Mouse (Mus musculus) cerebellum, adult 9-11 months (tissue): ENCODE measurements around the gene Rnf166.

ENCODE experiments used
- DNase-seq: peaks from one replicate; pipeline ENCODE4 v3.0.0; 2022

Rnf166 gene

DNA sequence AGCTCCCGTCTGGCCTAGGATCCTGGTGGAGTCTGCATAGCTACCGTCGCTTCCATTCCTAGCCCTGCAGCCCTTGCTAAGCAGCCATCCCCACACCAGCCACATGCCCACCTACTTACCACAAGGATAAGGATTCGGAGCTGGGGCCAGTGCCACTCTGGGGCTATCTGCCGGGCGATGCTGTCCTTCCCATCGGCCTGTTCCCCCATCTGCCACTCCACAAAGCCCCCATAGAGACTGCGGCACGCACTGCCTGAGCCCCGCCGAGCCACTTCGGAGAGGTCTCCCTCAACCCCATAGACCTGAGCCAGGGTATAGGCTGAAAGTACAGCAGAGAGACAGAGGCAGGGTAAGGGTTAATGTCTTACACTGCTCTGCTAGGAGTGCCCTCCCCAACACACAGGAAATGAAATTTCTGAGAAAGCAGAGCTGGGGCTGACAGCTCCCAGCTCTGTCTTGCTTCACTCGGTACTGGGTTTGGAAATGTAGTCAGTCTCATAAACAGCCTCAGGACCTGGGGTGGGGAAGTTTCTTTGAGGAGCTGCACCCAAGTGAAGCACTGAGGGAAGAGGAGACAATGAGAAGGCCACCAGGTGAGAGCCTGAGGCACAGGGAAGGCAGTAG lies 38.0 kb downstream of the Rnf166 start:
- DNase-seq, result no peak

GRCm38 (mm10) chr8:122436586-122437125 lies 39.2 kb downstream of the Rnf166 start:
- no peak for DNase-seq

- DNase-seq, result no peak
Observed at GRCm38 (mm10) chr8:122436146-122436545, 39.7 kb downstream of the Rnf166 start.

GRCm38 (mm10) chr8:122435375-122435774 lies 40.5 kb downstream of the Rnf166 start:
- DNase-seq, result no peak

- no peak for DNase-seq
Observed at GRCm38 (mm10) chr8:122433269-122433905, 42.5 kb downstream of the Rnf166 start.

DNA sequence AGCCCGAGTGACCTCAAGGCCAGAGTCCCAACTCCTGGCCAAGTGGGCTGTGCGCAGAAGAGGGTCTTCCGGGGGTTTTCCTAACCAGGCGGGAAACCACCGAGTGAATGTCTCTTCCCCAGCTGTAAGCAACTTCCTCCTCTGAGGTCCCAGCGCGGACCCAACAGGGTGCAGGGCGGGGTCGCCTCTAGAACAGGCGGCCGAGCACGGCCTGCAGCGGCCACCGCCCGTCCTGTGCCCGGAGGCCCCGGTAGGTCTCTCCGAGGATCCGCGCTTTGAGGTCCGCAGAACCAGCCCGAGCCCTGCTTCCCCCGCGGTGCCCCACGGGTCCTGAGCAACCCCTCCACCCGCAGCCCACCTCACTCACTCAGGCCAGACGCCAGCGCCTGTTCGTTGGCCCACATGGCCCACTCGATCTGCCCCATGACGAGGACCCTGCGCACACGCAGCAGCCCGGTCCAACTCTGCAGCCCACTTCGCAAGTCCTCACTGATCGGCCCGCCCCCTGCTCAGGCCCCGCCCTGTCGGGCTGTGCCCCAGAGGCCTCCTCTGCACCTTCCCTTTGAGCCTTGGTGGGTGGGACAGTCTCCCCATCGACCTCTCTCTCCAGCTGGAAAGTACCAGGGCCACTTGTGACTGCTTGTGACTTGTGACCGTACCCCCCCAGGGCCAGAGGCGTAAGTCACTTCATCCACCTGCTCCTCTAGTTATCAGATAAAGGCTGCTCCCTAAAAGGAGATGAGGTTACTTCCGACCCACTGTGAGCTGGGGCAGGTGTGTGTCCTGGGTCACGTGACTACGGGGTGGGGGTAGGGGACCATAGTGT lies 43.2 kb downstream of the Rnf166 start, which contains the start of gene Cyba:
Gene Cyba, minus strand, starts transcription at position 488 of the 826 bp plus-strand sequence.
- DNase-seq, result no peak

DNA sequence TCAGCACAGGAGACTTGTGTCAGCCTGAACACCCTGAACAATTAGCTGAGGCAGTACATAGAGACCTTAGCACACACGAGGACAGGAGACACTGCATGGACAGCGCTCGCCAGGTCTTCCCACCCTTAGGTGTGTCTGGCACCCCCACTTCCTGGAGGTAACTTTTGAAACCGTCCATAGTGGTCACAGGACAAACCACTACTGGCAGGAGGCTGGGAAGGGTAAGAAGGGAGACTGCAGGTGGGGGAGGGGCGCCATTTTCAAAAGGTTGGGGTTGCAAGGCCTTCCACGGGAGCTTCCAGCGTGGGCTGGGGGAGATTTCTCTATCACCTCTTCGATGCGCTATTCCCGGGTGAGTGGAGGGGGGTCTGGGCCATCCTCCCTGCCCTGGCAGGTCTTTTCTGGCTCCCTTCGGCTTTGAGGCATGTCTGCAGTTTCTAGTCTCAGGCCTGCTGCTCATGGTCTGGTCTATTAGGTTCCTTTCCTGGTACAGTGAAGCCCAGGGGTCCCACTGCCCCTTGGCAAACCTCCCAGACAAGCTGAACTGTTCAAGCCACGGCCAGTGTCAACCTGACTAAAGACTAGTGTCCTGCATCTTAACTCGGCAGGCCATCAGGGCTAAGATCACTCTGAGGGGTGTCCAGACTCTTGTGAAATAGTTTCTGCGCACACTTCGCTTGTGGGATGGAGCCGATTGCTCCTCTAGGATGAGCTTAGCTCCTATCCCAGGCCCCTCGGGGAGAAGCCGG lies 44.0 kb downstream of the Rnf166 start:
- no peak for DNase-seq

GRCm38 (mm10) chr8:122430646-122431045 lies 45.2 kb downstream of the Rnf166 start:
- DNase-seq, result no peak

DNA sequence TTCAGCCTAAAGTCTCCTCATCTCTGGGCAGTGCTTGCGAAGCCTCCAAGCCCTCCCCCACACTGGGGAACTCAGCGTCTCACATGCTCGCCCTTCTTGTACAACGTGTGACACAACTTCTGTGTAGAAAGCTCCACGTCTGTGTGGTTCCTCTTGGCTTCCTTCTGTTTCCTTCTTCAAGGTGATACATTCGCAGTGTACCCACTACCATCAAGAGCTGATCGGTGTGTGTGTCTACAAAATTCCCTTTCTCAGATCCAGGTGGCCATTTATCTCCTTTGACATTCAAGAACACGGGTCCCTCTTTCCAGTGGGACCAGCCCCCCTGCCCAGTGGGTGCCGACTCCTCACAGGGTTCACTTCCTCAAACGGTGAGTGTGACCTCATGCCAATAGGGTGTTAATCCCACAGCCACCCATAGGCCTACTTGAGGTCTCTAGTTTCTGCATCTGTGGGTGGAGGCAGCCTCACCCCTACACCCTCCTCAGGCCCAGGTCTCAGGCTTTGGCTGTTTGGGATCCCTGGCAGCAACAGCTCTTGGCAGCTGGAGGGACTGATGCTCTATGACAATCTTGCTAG lies 45.7 kb downstream of the Rnf166 start:
- no peak for DNase-seq

DNA sequence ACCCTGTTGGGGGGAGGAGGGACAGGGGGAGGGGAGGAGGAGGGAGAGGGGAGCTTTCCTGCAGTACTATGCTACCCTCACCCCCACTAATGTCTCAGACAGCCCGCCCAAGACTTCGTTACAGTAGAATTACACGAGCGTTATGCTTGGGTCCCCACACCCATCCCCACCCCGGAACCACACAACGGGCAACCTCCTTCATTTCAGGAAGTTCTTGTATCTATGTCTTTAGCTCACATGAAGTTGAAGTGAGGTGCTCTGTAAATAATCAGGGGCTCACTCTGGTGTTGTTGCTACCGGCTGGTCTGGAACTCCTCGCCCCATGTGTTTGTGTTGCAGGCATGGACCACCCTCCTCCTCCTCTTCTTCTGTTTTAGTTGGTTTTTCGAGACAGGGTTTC lies 47.7 kb downstream of the Rnf166 start:
- DNase-seq, result no peak

- no peak for DNase-seq
Observed at GRCm38 (mm10) chr8:122427607-122428006, 48.3 kb downstream of the Rnf166 start.

DNA sequence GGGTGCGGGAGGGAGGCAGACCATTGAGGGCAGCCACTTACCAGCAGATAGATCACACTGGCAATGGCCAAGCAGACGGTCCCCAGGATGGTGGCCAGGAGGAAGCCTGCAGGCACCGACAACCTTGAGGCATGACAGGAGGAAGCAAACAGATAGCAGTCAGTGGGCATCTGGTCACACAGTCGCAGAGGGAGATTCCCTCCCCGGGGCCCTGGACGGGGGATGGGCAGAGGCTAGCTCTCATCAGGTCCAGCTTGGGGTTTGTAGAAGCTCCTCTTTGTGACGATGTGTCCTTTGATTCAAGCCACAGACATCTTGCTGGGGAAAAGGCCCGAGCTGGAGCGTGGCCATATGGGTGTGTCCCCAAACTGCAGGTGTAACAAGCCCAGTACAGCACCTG lies 49.7 kb downstream of the Rnf166 start:
- DNase-seq, result no peak

DNA sequence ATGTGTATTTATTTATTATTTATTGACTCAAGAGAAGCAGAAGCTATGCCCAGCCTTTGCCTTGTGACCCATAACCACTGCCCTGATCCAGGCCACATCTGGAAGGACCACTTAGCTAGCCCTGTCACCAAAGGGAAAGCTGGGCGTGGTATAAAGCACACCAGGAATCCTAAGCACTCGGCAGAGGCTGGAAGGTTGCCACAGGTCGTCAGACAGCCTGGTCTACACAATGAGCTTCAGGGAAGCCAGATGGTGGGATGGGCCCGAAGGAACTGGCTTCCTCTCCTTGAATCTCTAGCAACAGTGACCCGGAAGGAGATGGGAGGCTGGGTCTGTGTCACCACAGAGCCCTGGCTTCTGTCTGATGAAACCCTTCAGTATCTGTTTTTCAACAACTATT lies 52.2 kb downstream of the Rnf166 start:
- DNase-seq, result no peak

GRCm38 (mm10) chr8:122423217-122423616 lies 52.6 kb downstream of the Rnf166 start:
- no peak for DNase-seq

GRCm38 (mm10) chr8:122421376-122422070 lies 54.3 kb downstream of the Rnf166 start, which contains the start of gene Il17c:
Gene Il17c, plus strand, starts transcription at chr8:122422020.
- DNase-seq, result no peak

GRCm38 (mm10) chr8:122419881-122420555 lies 55.8 kb downstream of the Rnf166 start:
- no peak for DNase-seq
